Mouse (Mus musculus) cerebellum, adult 2 months (tissue): ENCODE measurements at regions not wholly inside any gene's neighbourhood (a gene's known extent, or its start where the extent isn't known, plus 50 kb on each side); places are given as distances from the start of the nearest gene placed in this dataset.
A peak's percentile ranks its signal among the peaks of the same experiment; 100 is the strongest.

ENCODE experiments used
- DNase-seq, 2 experiments: peaks; one replicate each; pipeline ENCODE4 v3.0.0; 2021
- H3K27ac ChIP-seq: fragments of 200-500 bp; 2 replicates; pipeline ENCODE4 v1.5.1; 2012; ENCODE audit warnings: low read length, control low read depth, inconsistent platforms; ENCODE audit not compliant: insufficient read depth
- H3K27me3 ChIP-seq: fragments of 200-500 bp; 2 replicates; pipeline ENCODE4 v1.6.1; 2012; ENCODE audit warnings: inconsistent platforms, mild to moderate bottlenecking, low read length, moderate library complexity; ENCODE audit not compliant: control insufficient read depth, insufficient read depth
- H3K4me1 ChIP-seq: fragments of 200-500 bp; 2 replicates; pipeline ENCODE4 v1.6.1; 2011; ENCODE audit warnings: low read length; ENCODE audit not compliant: control insufficient read depth, insufficient read depth
- H3K4me3 ChIP-seq: fragments of 200-500 bp; replicated peaks from 2 replicates; pipeline ENCODE3; 2011; ENCODE audit warnings: mild to moderate bottlenecking, low read depth, low read length, control low read depth; ENCODE audit not compliant: insufficient read depth
- CTCF ChIP-seq: fragments of 200-500 bp; IDR thresholded peaks from 2 replicates; pipeline ENCODE4 v1.5.1; 2011; ENCODE audit warnings: low read depth, mild to moderate bottlenecking, control low read depth, low read length, moderate library complexity, borderline replicate concordance; ENCODE audit not compliant: insufficient read depth
- POLR2A ChIP-seq: fragments of 200-500 bp; IDR thresholded peaks from 2 replicates; pipeline ENCODE4 v1.6.1; 2011; ENCODE audit warnings: low read length, control low read depth, borderline replicate concordance; ENCODE audit not compliant: insufficient read depth
- WGBS: fragments of 180-500 bp; shearing (Covaris S2); methylation state at CpG from one replicate; pipeline ENCODE4 v1.1.7; 2018; 5-methylcytosine and 5-hydroxymethylcytosine counted together

DNA sequence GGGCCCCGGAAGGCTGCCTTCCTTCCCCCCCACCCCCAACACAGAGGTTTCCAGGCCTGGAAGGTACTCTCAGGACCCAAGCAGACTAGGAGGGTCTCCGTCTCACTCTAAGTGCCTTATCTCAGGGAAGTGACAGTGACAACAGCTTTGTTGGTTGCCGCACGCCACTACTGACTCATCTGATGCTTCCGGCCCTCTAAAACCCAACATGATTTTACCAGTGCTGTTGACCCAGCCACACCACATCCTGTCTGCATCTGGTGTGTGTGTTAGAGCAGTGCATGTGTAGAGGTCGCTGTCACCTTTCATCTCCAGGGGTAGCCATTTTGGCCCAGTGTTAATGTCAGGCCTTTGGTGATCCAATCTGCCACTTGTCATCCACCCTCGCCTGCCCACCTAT lies 206.5 kb downstream of the Rplp1 start:
- WGBS, result 97% methylated on average over 7 of the region's 7 CpGs

DNA sequence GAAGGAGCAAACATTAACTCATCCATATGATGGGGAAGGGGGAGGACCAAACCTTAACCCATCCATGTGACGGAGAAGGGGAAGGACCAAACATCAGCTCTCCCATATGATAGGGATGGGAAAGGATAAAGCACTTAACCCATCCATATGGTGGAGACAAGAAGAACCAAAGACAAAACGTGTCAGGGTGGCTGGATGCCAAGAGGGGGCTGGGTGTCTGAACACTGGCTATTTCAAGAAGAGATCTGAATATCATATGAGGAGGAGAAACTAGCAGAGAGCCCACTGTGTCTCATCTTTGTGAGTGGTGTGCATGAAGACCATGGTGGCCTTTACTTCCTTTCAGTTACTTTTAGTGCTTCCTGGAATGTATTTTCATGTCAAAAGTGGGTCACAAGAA lies 207.0 kb downstream of the Rplp1 start:
- TF ChIP-seq POLR2A (no peak), CTCF (no peak)
- Histone ChIP-seq H3K27ac (no peak overlapping the region), H3K27me3 (no peaks in the 10 kb centered on the region), H3K4me1 (peaks cover 2% of the 10 kb centered on the region; the same call in 1 of the 2 replicates), H3K4me3 (no peak overlapping the region)
- WGBS, result 64% methylated on average over 2 of the region's 2 CpGs
- no peak for DNase-seq

More for the DNA sequence above, 206.5 kb downstream of the Rplp1 start:
- no peak overlapping the region for H3K27ac ChIP-seq
- H3K27me3 ChIP-seq, result no peaks in the 10 kb centered on the region
- DNase-seq, result no peak
- TF ChIP-seq CTCF (no peak), POLR2A (no peak)
- peaks cover 2% of the 10 kb centered on the region; the same call in 1 of the 2 replicates for H3K4me1 ChIP-seq
- no peak overlapping the region for H3K4me3 ChIP-seq

DNA sequence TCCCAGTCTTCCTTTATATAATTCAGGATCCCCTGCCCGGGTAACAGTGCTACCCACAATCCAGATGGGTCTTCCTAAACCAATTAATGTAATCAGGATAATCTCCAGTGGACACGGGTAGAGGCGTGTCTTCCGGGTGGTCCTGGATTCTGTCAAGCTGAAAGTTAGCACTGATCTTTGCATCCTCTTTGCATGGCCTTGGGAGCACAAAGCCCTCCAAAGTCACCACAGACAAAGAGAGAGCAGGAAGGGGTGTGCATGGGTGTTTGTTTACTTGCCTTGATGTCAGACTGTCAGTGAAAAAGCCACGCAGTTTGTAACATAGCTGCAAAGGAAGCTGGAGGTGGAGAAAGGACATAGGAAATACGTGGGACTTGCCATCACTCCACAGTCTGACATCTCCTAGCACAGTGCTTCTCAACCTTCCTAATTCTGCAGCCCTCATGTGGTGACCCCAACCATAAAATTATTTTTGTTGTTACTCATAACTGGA lies 208.0 kb downstream of the Rplp1 start:
- H3K4me3 ChIP-seq, result no peak overlapping the region
- 90% methylated on average over 6 of the region's 6 CpGs for WGBS
- TF ChIP-seq CTCF (no peak), POLR2A (no peak)
- DNase-seq, result no peak
- H3K4me1 ChIP-seq, result peaks cover 2% of the 10 kb centered on the region; the same call in 1 of the 2 replicates
- H3K27ac ChIP-seq, result no peak overlapping the region
- no peaks in the 10 kb centered on the region for H3K27me3 ChIP-seq

DNA sequence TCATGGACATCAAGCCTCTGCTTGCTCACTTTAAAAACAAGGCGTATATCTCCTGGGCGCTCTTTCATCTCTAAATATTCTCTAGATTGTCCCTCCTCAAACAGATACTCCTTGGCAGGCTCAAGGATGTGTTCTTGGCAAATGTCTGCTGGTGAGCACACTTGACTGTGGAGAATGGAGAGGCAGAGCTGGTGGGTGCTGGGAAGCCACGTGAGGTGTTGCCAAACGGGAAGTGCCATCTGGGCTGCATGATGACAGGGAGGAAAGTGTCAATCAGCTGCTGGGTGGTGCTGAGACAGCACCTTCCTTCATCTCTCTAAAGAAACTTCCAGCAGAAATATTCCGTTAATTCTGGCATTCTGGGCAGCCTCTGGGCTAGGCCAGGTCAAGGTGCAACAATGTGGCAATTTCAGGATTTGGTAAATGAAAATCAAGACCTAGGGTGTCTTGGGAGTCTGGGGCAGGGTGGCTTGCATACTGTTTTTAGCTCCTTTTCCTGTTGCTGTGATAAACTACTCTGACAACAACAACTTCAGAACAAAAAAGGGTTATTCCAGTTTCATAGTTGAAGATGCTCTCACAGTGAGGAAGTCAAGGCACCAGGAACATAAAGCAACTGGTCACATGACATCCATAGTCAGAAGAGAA lies 208.6 kb downstream of the Rplp1 start:
- H3K4me3 ChIP-seq, result no peak overlapping the region
- 53% methylated on average over 5 of the region's 5 CpGs for WGBS
- H3K27ac ChIP-seq, result no peak overlapping the region
- TF ChIP-seq POLR2A (no peak), CTCF (no peak)
- no peak for DNase-seq
- H3K27me3 ChIP-seq, result no peaks in the 10 kb centered on the region
- peaks cover 2% of the 10 kb centered on the region; the same call in 1 of the 2 replicates for H3K4me1 ChIP-seq

DNA sequence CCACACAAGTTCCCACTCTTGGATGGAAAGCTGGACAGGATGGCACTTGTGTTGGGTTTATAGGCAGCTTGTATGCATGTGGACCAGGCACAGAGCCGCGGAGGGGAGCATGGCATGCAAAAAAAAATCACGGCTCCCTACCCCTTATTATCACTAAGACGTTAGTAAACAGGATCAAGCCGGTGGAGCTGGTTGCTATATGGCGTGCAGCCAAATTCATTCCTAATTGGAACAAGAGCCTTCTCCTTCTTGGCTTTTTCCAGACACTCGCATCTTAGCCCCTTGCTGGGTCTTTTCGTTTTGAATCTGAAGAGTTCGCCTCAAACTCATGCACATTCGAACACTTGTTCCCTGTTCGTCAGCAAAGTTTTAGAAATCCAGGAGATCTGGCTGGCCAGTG lies 211.0 kb downstream of the Rplp1 start:
- Histone ChIP-seq H3K27ac (no peak overlapping the region), H3K4me3 (no peak overlapping the region), H3K4me1 (peaks cover 2% of the 10 kb centered on the region; the same call in 1 of the 2 replicates), H3K27me3 (no peaks in the 10 kb centered on the region)
- DNase-seq, result no peak
- WGBS, result 44% methylated on average over 11 of the region's 11 CpGs
- TF ChIP-seq POLR2A, result no peak
- TF ChIP-seq CTCF, result no peak

DNA sequence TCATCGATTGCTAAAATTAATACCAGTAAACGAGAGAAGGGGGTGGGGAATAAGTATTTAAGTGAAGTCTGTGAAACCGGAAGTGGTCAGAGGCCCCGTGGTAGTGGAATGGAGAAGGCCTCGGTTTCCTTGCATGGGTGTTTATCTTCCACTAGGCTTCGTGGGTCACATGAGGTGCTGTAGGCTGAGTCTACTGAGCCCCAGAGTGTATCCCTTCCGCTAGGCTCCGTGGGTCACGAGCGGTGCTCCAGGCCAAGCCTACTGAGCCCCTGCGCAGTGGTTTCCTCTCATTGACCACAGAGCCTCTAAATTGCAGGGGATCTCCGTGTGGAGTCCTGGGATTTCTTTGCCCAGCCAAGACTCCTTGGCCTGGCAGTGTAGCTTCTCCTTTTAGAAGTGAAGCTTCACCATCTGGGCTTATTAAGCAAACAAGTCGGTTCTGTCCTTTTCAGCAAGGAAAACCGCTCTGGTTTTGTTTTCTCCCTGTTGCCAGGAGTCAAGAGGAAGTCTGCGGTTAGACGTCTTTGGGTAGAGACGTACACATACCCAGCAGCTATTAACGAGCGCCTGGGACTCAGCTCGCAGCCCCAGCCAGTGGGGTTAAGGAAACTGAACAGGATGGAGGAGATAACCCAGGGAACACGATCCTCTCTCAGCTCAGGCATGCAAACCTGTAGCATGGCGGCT lies 211.9 kb downstream of the Rplp1 start:
- Histone ChIP-seq H3K4me3 (no peak overlapping the region), H3K4me1 (peaks cover 2% of the 10 kb centered on the region; the same call in 1 of the 2 replicates), H3K27ac (no peak overlapping the region), H3K27me3 (no peaks in the 10 kb centered on the region)
- 88% methylated on average over 22 of the region's 22 CpGs for WGBS
- no peak for DNase-seq
- TF ChIP-seq CTCF (no peak), POLR2A (no peak)

DNA sequence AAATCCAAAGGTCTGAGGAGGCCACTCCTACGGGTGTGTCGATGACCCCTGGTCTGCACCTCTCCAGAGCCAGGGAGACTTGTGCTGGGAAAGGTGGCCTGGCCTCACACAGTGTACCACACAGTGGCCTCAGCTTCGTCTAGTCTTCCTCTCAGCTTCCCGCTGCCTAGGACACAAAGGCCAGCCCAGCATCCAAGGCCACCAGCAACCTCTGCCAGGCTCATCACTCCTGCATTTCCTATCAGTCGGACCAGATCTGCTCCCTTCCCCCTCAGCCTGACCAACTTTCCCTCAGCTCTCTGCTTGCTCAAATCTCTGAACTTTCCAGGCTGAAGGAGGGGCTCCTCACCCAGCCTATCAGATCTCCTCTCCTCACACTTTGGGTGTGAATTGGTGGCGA lies 213.8 kb downstream of the Rplp1 start:
- Histone ChIP-seq H3K27ac (no peak overlapping the region), H3K4me1 (peaks cover 1% of the 10 kb centered on the region; the same call in 1 of the 2 replicates), H3K27me3 (no peaks in the 10 kb centered on the region), H3K4me3 (no peak overlapping the region)
- WGBS, result 97% methylated on average over 6 of the region's 6 CpGs
- DNase-seq, result no peak
- TF ChIP-seq CTCF, result no peak
- no peak for TF ChIP-seq POLR2A

DNA sequence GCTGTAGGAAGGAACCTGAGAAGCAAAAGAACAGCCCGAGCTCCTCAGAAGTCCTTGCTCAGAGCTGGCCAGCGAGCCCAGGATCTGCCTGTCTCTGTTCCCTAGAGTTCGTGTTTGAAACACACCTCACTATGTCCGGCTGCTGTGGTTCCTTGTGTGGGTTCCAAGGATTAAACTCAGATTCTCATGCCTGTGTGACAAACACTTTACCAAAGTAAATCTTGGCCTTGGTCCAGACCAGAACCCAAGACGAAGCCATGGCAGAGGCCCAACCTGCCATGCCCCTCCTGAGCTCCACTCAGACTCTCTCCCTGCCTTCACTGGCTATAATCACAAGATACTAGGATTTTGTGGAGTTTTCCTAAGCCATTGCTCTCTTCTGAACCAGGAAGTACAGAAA lies 214.7 kb downstream of the Rplp1 start:
- Histone ChIP-seq H3K4me3 (no peak overlapping the region), H3K27me3 (no peaks in the 10 kb centered on the region), H3K27ac (no peak overlapping the region), H3K4me1 (no peaks in the 10 kb centered on the region)
- no peak for TF ChIP-seq CTCF
- DNase-seq, result no peak
- 66% methylated on average over 5 of the region's 5 CpGs for WGBS

DNA sequence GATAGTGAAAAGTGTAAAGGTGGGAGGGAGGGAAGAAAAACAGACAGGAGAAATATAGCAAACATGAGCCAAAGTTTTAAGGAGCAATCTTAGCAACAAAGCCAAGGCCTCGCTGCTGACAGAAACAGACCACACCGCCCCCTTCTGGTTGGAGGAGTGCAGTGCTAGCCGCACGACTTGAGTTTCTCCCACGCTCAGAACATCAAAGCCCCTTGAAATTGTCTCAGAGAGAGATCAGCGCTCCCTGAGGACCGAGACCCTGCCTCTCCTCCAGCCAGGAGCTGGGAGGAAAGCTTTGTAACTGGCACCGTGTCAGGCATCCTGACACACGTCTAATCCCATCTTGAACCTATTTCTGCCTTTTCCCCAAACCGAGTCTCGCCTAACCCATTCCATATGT lies 216.4 kb downstream of the Rplp1 start:
- 26% methylated on average over 11 of the region's 11 CpGs for WGBS
- H3K27me3 ChIP-seq, result no peaks in the 10 kb centered on the region
- H3K4me3 ChIP-seq, result no peak overlapping the region
- TF ChIP-seq POLR2A (no peak), CTCF (peak; percentile 89)
- peak; percentile 41 to 63 for DNase-seq
- H3K27ac ChIP-seq, result no peak overlapping the region
- no peaks in the 10 kb centered on the region for H3K4me1 ChIP-seq
